In the genomic region with DNA sequence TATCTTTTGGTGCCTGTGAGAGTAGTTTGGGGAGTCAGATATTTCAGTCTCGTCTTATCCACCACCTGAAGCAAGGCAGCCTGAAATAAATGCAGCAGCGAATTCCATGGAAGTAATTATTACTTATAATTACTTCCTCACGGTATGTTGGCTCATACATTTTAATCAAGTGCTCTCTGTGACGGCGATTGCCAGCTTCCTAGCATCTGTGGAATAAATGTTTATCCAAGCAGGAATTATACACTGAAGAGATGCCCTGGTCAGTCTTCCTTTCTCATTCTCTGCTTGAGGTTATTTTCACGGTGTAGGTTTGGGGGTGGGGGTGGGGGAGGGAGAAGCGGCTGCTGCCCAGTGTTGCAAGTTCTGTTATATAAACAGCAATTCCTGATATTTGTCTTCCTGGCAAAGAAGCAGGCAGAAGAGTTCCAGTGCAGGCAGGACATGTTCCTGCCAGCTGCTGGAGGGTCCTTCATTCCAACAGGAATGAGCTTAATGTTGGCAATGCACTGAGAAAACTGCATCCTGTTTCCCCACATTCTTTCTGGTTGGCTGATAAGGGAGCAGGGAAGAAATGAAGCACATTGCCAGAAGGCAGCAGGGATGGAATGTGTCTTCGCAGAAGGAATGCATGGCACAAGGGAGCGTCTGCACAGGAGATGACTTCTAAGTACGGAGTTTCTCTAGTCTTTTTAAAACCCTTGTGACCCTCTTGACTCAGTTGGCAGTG, we compare ENCODE assay signal across 11 mouse cellular contexts. TPM values are rescaled to one million over a fixed set of nuclear protein-coding genes. Genes with fewer than 3 reads are reported as not detected.
DNase-seq lines count a peak whose midpoint lies in the region; ATAC-seq lines count a peak whose summit lies in the region.
"Had no signal": no experiment of that assay in that cellular context is flagged by ENCODE, and none has a peak within 500 bp of the region (broad histone marks: within the 10 kb centered on the region; RNA-seq: fewer than 3 reads in every experiment).

No protein-coding gene starts in this region.

- no peak for DNase-seq in cerebellum, postnatal 36 days
- DNase-seq in cerebellum, adult 9-10 months: peak; percentile 34
- peak; percentile 10 to 25 for DNase-seq in heart, postnatal 10 days
- no peak for DNase-seq in frontal cortex, postnatal 14 days (ENCODE audit: low spot score in 2 of 2)
- no peak for DNase-seq in urinary bladder, postnatal 25 days (ENCODE audit: low spot score)
- no peak for DNase-seq in left cerebral cortex, adult 11 months (ENCODE audit: low spot score)
- DNase-seq: adrenal gland, adult 2 months; thymus, postnatal 4 days had no signal

- H3K36me3 ChIP-seq in midbrain, embryonic 12.5 days: 0 out of 2 replicates have a peak, but pooled peaks cover 6% of the 10 kb centered on the region

- peak overlapping the region; percentile 78 for H3K27ac ChIP-seq in midbrain, embryonic 12.5 days (replicated peaks)
- H3K27ac ChIP-seq: macrophage had no signal

- 27% methylated on average over 10 of the region's 10 CpGs for WGBS in midbrain, embryonic 12.5 days

- H3K4me1 ChIP-seq in midbrain, embryonic 12.5 days: peaks cover 28% of the 10 kb centered on the region

- peak; percentile 69 for ATAC-seq in cerebellum, adult (ENCODE audit: insufficient number of reproducible peaks, low FRiP score, low TSS enrichment)
- no peak for ATAC-seq in midbrain, embryonic 12.5 days (ENCODE audit: low FRiP score, low read depth)

- H3K4me2 ChIP-seq in midbrain, embryonic 12.5 days (replicated peaks): peak overlapping the region; percentile 21

- no peaks in the 10 kb centered on the region for H3K9me3 ChIP-seq in midbrain, embryonic 12.5 days

- intact Hi-C loops in heart, postnatal 10 days (cut with DNase I): no loop called here

- no peak overlapping the region for H3K4me3 ChIP-seq in midbrain, embryonic 12.5 days

- H3K9ac ChIP-seq in midbrain, embryonic 12.5 days (replicated peaks): no peak overlapping the region

- no peaks in the 10 kb centered on the region for H3K27me3 ChIP-seq in midbrain, embryonic 12.5 days

RNA-seq across cellular contexts. Expression of a gene that starts 43.4 kb away (rescaled TPM):
- total RNA-seq in heart, postnatal 10 days (2021): under 1 TPM; 0.24 to 0.25 TPM
- 87.8 and 90.8 TPM in 2 replicates for polyA plus RNA-seq in midbrain, embryonic 12.5 days (2016; fragmentation: Nextera tagmentation; extraction: Ambion mirVana)
- polyA plus RNA-seq: macrophage had no signal

Comparison
In these comparisons a context has a peak if more than half of its experiments do, and no peak if none do; other contexts are left out.
1. DNase-seq: peak in cerebellum, adult 9-10 months (single experiment) and heart, postnatal 10 days (2 of 2); none in cerebellum, postnatal 36 days (0 of 2), frontal cortex, postnatal 14 days (0 of 2), urinary bladder, postnatal 25 days (single experiment) and left cerebral cortex, adult 11 months (single experiment).